Mouse (Mus musculus) adrenal gland, adult 18-20 months (tissue): Measurements from ENCODE around the gene Btnl1. TPM values are rescaled to one million over a fixed set of nuclear protein-coding genes. Genes with fewer than 3 reads are reported as not detected.

Experiments used
- DNase-seq, 2 experiments: peaks; one replicate each; pipeline ENCODE4 v3.0.0; 2021 to 2022; ENCODE audit warnings: low spot score in 2 of 2
- long read RNA-seq, 2 experiments: library from polyadenylated mRNA; stranded (forward); transcript quantifications; one replicate each; pipeline ENCODE4 v2.0.0; 2021
- total RNA-seq, 2 experiments: library from RNA; stranded (reverse); gene quantifications; 1 replicate in 1 of 2; 2 replicates in 1 of 2; pipeline ENCODE4 v1.2.3; 2021

Gene Btnl1
- total RNA-seq, result not detected
- long read RNA-seq, experiment 1, result 0 reads
- long read RNA-seq, experiment 2, result 0 reads

- no peak for DNase-seq
Observed at GRCm38 (mm10) chr17:34376847-34377246, at the start of gene Btnl1. TSS of gene Btnl1 (plus strand) at chr17:34377132.

DNA sequence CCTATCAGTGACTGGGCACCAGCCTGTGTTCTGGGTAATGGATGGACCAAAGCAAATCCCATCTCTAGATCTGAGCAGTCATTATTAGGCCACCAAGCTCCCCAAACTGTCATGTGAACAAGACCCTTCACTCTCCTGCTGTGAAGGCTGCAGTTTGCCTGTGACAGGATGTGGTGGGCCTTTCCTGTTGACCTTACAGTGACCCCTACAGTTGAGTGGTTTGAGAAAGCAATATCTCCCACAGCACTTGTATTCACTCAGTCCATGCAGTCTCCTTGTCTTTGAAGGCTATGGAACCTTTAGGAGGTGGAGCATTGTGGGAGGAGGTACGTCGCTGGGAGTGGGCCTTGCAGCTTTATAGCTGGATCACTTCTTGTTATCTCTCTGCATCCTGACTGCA lies 47.1 kb upstream of the Btnl1 start:
- DNase-seq, result no peak

GRCm38 (mm10) chr17:34331200-34331599 lies 45.7 kb upstream of the Btnl1 start:
- no peak for DNase-seq

- DNase-seq, result no peak
Observed at GRCm38 (mm10) chr17:34340619-34341402, 36.1 kb upstream of the Btnl1 start.

DNA sequence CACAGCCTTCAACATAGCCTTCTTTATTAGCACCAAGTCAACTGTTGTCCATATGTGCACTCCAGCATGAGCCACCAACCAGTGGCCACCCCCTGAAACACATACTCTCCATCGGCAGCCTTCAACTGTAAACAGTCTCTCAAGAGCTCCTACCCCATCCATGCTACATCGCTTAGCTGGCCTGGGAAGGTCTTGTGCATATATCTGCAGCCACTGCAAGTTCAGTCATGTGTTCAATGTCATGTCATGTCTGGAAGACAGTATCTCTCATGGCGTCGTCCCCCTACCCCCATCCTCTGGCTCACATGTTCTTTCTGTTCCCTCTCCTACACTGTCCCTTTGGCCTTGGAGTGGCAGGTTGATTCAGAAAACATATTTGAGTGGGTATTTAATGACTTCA lies 32.0 kb upstream of the Btnl1 start:
- no peak for DNase-seq

- no peak for DNase-seq
Observed at GRCm38 (mm10) chr17:34345486-34345885, 31.4 kb upstream of the Btnl1 start.

- DNase-seq, result no peak
Observed at GRCm38 (mm10) chr17:34346041-34346440, 30.9 kb upstream of the Btnl1 start.

- DNase-seq, result no peak
Observed at GRCm38 (mm10) chr17:34347606-34348308, 29.2 kb upstream of the Btnl1 start.

DNA sequence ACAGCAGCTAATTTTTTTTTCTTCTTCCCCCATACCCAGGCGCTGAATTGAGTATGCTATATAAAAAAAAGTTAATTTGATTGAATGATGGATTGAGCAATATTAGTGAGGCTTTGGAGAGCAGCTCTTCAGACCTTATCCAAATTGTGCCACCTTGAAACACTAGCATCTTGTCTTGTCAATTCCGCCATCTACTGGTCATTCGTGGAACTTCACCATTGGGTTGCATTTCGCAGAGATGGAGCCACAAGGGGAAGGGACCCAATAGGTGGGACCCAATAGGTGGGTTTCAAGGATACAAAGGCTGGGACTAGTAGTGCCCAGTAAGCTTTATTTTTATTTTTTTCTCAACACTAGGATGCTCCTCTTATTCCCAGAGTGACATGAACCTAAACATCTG lies 27.5 kb upstream of the Btnl1 start:
- peak; percentile 76 to 77 for DNase-seq

- no peak for DNase-seq
Observed at GRCm38 (mm10) chr17:34354539-34354938, 22.4 kb upstream of the Btnl1 start, which contains the start of gene Btnl2. TSS of gene Btnl2 (plus strand) at chr17:34354822.

DNA sequence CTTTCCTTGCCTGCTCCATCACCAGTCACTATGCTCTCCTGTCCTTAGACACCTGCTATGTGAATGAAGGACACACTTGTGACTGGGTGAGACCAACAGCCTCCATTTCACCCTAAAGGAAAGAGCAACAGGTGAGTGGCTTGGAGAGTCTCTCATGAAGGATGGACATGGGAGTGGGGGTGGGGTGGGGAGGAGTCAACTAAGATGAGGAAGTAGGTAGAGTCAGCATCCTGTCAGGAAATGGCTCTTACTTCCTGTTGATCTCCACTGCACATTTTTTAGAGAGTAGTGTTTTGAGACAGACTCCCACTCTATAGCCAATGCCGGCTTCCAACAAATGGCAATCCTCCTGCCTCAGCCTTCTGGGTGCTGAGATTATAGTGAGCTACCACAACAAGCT lies 22.0 kb upstream of the Btnl1 start:
- DNase-seq, result no peak

DNA sequence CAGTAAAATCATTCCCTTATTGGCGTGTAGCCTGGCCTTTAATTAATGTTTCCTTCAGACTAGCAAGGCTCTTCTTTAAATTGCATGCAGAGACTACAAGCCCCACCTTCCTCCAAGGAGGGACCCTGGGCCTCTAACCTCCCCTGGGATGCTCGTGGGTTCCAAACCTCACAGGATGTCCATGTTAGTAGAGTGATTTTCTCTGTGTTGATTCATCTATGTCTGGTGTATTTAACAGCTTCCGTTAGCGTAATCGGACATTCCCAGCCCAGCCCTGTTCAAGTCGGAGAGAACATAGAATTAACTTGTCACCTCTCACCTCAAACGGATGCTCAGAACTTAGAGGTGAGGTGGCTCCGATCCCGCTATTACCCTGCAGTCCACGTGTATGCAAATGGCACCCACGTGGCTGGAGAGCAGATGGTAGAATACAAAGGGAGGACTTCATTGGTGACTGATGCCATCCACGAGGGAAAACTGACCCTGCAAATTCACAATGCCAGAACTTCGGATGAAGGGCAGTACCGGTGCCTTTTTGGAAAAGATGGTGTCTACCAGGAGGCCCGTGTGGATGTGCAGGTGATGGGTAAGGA lies 13.9 kb upstream of the Btnl1 start:
- DNase-seq, result no peak

- no peak for DNase-seq
Observed at GRCm38 (mm10) chr17:34363676-34364310, 13.1 kb upstream of the Btnl1 start.

DNA sequence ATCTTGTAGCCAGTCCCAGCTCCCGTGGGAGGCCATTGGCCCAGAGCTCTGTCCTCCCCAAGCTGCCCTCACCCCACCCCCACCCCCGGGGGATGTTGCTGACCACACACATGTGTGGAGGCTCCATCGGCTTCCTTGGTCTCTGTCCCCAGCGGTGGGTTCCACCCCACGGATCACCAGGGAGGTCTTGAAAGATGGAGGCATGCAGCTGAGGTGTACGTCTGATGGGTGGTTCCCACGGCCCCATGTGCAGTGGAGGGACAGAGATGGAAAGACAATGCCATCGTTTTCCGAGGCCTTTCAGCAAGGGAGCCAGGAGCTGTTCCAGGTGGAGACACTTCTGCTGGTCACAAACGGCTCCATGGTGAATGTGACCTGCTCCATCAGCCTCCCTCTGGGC lies 11.9 kb upstream of the Btnl1 start:
- DNase-seq, result no peak

DNA sequence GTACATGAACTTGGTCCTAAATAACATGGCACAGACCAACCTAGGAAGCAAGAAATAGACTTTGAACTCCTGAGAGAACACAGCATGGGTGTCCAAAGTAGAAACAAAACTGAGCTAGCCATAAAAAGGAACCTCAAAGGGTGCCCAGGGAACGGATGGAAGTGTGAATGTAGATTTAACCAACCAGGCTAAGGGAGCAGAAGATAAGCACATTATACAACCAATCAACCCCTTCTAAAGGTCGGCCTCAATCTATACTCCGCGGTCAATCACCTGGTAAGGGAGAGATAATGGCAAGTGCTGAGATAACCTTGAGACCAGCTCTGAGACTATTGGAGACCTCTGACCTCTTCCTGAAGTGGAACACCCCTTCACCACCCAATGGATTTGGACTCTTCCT lies 6.4 kb upstream of the Btnl1 start:
- DNase-seq, result no peak

DNA sequence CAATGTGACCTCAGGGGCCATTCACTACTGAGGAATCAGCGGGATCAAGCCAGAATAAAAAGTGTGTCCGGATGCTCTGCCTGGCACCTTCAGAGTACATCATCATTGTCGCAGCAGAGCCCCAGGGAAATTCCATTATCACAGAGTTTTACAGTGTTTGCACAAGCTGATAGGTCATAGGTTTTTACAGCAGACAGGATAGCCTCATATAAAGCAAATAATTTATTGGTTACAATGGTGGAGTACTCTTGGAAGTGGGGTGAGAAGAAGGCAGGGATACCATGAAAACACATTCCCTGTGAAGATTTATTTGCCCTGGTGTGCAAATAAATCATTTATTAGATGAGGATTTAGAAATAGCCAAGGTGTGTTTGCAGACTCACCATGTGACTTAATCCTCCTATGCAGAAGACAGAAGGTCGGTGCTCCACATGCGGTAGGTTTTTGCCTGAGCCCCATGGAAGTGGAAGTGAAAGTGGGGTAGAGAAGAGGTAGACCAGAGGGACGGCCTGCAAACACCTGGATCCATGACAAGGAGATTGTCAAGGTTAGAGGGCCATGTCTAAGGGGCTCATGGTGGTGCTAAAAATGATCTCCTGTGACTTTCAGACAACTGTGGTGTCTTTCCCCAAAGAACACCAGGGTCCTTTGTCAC lies 3.8 kb upstream of the Btnl1 start:
- DNase-seq, result no peak

DNA sequence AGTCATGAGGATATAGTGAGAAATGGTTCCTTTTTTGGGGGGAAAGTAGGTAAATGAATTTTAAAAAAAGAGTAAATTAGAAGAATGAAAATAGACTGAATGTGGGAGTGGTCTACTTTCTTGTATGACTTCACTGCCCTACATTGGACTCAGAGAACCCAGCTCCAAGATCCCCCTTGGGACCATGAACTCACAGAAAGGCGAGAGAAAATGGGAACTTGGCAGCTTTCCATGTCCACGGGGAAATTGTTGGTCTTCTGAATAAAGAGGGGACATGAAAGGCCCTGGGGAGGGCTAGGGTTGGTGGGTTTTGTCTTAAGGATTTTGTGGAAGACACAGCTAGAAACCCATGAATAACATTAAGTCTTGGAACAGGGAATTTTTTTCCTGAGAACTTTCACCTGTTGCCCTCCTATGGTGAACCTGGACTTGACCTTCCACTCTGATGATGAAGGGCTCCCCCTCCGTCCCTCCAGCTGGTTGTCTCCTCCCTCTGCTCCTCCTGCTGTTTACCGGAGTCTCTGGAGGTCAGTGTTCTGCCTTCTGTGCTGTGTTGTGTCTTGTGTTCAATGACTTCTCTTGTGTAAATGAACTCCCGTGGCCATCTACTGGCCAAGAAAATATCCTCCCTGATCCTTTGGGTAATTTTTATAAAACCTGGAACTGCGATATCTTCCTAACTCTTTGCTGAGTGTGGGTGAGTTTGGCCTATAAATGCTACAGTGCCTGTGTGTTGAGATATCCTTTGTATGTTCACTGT lies 698 bp downstream of the Btnl1 start:
- no peak for DNase-seq

GRCm38 (mm10) chr17:34378716-34379115 lies 1.8 kb downstream of the Btnl1 start:
- no peak for DNase-seq

DNA sequence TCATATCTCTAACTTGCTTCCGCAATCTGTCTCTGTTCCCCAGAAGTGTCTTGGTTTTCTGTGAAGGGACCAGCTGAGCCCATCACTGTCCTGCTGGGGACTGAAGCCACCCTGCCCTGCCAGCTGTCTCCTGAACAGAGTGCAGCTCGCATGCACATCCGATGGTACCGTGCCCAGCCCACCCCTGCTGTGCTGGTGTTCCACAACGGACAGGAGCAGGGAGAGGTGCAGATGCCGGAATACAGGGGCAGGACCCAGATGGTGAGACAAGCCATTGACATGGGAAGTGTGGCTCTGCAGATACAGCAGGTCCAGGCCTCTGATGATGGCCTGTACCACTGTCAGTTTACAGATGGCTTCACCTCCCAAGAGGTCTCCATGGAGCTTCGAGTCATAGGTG lies 2.5 kb downstream of the Btnl1 start:
- no peak for DNase-seq

DNA sequence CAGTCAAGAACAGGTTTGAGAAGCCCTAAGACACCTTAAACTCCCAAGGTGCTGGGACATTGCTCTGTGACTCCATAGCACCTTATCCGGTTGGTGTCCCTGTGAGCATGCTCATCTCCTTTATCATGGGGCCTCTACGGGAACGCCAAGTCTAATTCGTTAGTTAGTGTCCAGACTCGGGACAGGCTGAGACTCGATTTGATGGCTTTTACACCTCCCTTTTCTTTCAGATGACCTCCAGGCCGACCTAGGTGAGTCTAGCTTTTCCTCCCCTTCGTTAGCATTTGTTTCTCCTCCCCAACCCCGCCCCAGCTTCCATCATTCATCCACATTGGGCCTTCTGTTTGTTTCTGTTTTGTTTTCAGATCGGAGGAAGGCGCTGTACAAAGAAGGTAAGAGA lies 4.9 kb downstream of the Btnl1 start:
- DNase-seq, result no peak
